Mouse (Mus musculus): Measurements from ENCODE around the gene Atl3. TPM values are rescaled to one million over a fixed set of nuclear protein-coding genes. Genes with fewer than 3 reads are reported as not detected.
"Not testable (repeated sequence)": the region's sequence is repeated elsewhere in the genome, so short reads cannot be mapped to it uniquely, and the experiment has no call there.

Atl3 gene
- total and polyA plus RNA-seq, 3 experiments: 10.5 to 74.2 (median 64.6) TPM

DNA sequence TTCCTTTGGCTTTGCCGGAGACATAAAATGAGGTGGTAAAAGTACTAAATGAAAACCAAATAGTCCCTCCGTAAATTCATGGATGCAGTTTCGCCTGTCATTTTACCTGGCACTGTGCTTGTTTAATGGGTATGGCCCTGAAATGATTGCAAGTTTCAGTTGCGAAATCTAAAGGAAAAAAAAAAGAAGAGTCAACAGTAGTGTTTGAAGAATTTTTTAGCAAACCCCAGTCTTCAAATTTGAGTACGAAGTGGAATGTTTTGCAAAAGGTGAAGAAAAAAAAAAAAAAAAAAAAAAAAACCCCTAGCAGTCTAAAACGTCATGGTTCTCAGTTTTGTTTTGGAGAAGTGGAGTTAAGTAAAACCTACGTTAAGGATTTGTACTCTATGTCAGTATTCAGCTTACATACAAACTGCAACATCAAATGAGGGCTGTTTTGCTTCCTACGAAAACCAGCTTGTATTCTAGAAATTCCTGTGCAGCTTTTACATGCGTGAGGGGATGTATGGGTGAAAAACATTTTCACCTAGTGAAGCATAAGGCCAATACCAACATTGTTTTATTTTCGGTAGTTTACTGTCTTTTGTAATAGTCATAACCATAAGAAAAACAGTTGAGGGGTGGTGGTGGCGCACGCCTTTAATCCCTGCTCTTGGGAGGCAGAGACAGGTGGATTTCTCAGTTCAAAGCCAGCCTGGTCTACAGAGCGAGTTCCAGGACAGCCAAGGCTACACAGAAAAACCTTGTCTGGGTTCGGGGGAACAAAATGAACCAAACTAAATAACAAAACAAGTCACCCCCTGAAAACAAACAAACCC lies 1.6 kb downstream of the Atl3 start:
- Histone ChIP-seq H3K4me3 (ENCODE audit: low read depth, low read length) (peak overlapping the region; percentile 78), H3K36me3 (replicated peaks) (peaks cover 17% of the 10 kb centered on the region), H3K27me3 (ENCODE audit: insufficient read depth, low read length) (no peaks in the 10 kb centered on the region), H3K9me3 (replicated peaks) (no peaks in the 10 kb centered on the region), H3K4me1 (ENCODE audit: insufficient read depth, low read depth, low read length) (peaks cover 15% of the 10 kb centered on the region)
- TF ChIP-seq GATA1 (IDR thresholded peaks at IDR 0.05; ENCODE audit: borderline replicate concordance, low read length) (no peak), CTCF (IDR thresholded peaks at IDR 0.05; ENCODE audit: low read depth, low read length) (no peak), GATA2 (IDR thresholded peaks at IDR 0.05; ENCODE audit: borderline replicate concordance, low read depth, low read length) (no peak), POLR2AphosphoS5 (IDR thresholded peaks at IDR 0.05; ENCODE audit: insufficient replicate concordance, low read depth, low read length) (no peak)
- DNase-seq (ENCODE audit: low spot score) (no peak), ATAC-seq (ENCODE audit: extremely low read depth, insufficient number of reproducible peaks, low FRiP score, poor library complexity, severe bottlenecking) (no peak)

DNA sequence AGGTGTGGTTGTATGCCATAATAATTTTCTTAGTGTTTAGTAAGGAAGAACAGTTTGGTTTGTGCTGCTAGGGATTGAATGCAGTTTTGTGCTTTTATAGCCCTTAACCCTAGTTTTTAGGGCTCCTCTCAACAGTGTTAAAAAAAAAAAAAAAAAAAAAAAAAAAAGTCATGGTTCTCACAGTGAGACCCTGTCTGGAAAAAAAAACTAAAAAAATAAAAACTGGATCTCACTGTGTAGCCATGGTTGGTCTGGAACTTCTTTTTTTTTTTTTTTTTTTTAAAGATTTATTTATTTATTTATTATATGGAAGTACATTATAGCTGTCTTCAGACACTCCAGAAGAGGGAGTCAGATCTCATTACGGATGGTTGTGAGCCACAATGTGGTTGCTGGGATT lies 2.2 kb downstream of the Atl3 start:
- not testable (repeated sequence) for H3K27me3 ChIP-seq (ENCODE audit: insufficient read depth, low read length); H3K9me3 ChIP-seq (replicated peaks); ATAC-seq (ENCODE audit: extremely low read depth, insufficient number of reproducible peaks, low FRiP score, poor library complexity, severe bottlenecking); DNase-seq (ENCODE audit: low spot score)
- peaks cover 15% of the 10 kb centered on the region for H3K4me1 ChIP-seq (ENCODE audit: insufficient read depth, low read depth, low read length)
- H3K4me3 ChIP-seq (ENCODE audit: low read depth, low read length): peak overlapping the region; percentile 78; the same call in 1 of the 2 replicates
- H3K36me3 ChIP-seq (replicated peaks): peaks cover 19% of the 10 kb centered on the region

DNA sequence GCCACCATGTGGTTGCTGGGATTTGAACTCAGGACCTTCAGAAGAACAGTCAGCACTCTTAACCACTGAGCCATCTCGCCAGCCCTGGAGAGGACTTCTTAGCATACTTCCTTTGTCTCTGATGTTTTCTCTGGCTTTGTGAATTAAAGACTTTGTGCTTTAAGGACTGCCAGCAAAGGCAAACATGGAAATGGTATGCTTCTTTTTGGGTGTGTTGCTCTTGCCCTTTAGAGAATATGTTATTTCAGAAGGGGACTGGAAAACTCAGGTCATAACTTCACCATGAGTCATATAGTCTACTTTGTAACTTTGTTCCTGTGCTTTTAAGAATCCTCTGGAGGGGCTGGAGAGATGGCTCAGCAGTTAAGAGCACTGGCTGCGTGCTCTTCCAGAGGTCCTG lies 5.0 kb downstream of the Atl3 start:
- no peak for ATAC-seq (ENCODE audit: extremely low read depth, insufficient number of reproducible peaks, low FRiP score, poor library complexity, severe bottlenecking)
- no peak for TF ChIP-seq GATA1 (IDR thresholded peaks at IDR 0.05; ENCODE audit: borderline replicate concordance, low read length)
- TF ChIP-seq POLR2AphosphoS5 (IDR thresholded peaks at IDR 0.05; ENCODE audit: insufficient replicate concordance, low read depth, low read length): no peak
- no peak for TF ChIP-seq CTCF (IDR thresholded peaks at IDR 0.05; ENCODE audit: low read depth, low read length)
- TF ChIP-seq GATA2 (IDR thresholded peaks at IDR 0.05; ENCODE audit: borderline replicate concordance, low read depth, low read length): no peak
- no peak for TF ChIP-seq TAL1 (conservative IDR thresholded peaks at IDR 0.05; ENCODE audit: low read depth, low read length)

DNA sequence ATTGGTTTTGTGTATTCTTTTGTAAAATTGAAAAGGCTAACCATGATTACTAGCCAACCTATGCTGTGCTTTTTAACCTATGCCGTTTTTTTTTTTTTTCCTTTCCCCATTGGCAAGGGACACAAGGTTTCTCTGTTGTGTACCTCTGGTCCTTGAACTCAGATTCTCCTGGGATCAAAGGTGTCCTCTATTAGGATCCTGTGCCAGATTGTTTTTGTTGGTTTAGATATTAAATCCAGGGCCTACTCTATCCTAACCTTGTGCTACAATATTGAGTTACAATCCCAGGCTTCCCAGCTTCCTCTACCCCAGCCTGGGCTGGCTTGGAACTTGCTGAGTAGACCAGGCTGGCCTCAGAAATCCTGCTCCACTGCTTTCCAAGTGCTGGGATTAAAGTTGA lies 6.9 kb downstream of the Atl3 start:
- no peak overlapping the region for H3K4me3 ChIP-seq (ENCODE audit: low read depth, low read length)
- H3K4me1 ChIP-seq (ENCODE audit: insufficient read depth, low read depth, low read length): no peaks in the 10 kb centered on the region; the same call in 1 of the 2 replicates

More for the DNA sequence above, 5.0 kb downstream of the Atl3 start:
- Histone ChIP-seq H3K36me3 (replicated peaks) (peaks cover 16% of the 10 kb centered on the region), H3K9me3 (replicated peaks) (no peaks in the 10 kb centered on the region), H3K27me3 (ENCODE audit: insufficient read depth, low read length) (no peaks in the 10 kb centered on the region), H3K4me3 (ENCODE audit: low read depth, low read length) (no peak overlapping the region), H3K4me1 (ENCODE audit: insufficient read depth, low read depth, low read length) (peaks cover 6% of the 10 kb centered on the region)
- DNase-seq (ENCODE audit: low spot score): no peak

DNA sequence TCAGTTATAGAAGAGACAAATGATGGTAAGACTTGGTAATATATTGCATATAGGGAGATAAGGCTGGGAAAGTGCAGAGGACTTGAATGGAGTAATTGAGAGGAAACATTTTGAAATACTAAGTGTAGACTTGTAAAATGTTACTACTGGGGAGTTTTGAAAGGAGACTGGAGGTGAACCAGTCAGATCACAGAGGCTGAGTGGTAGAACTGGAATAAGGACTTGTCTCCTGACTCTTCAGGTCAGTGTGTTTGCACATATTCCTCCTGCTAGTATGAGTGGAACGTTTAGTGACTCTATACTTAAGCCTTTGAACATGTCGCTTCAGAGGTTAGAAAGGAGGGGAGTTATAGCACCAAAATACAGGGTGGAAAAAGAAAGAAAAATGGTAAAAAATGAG lies 8.6 kb downstream of the Atl3 start:
- Histone ChIP-seq H3K4me1 (ENCODE audit: insufficient read depth, low read depth, low read length) (no peaks in the 10 kb centered on the region; the same call in 1 of the 2 replicates), H3K4me3 (ENCODE audit: low read depth, low read length) (no peak overlapping the region), H3K36me3 (replicated peaks) (peaks cover 25% of the 10 kb centered on the region), H3K9me3 (replicated peaks) (no peaks in the 10 kb centered on the region), H3K27me3 (ENCODE audit: insufficient read depth, low read length) (no peaks in the 10 kb centered on the region)
- no peak for TF ChIP-seq CTCF (IDR thresholded peaks at IDR 0.05; ENCODE audit: low read depth, low read length)
- no peak for TF ChIP-seq TAL1 (conservative IDR thresholded peaks at IDR 0.05; ENCODE audit: low read depth, low read length)
- no peak for TF ChIP-seq GATA1 (IDR thresholded peaks at IDR 0.05; ENCODE audit: borderline replicate concordance, low read length)
- TF ChIP-seq GATA2 (IDR thresholded peaks at IDR 0.05; ENCODE audit: borderline replicate concordance, low read depth, low read length): no peak
- no peak for TF ChIP-seq POLR2AphosphoS5 (IDR thresholded peaks at IDR 0.05; ENCODE audit: insufficient replicate concordance, low read depth, low read length)
- DNase-seq (ENCODE audit: low spot score): no peak
- ATAC-seq (ENCODE audit: extremely low read depth, insufficient number of reproducible peaks, low FRiP score, poor library complexity, severe bottlenecking): no peak

More for the DNA sequence above, 6.9 kb downstream of the Atl3 start:
- no peak for DNase-seq (ENCODE audit: low spot score)
- peaks cover 20% of the 10 kb centered on the region for H3K36me3 ChIP-seq (replicated peaks)
- H3K9me3 ChIP-seq (replicated peaks): no peaks in the 10 kb centered on the region
- no peak for TF ChIP-seq GATA2 (IDR thresholded peaks at IDR 0.05; ENCODE audit: borderline replicate concordance, low read depth, low read length)
- TF ChIP-seq GATA1 (IDR thresholded peaks at IDR 0.05; ENCODE audit: borderline replicate concordance, low read length): no peak
- no peak for TF ChIP-seq CTCF (IDR thresholded peaks at IDR 0.05; ENCODE audit: low read depth, low read length)
- TF ChIP-seq POLR2AphosphoS5 (IDR thresholded peaks at IDR 0.05; ENCODE audit: insufficient replicate concordance, low read depth, low read length): no peak
- TF ChIP-seq TAL1 (conservative IDR thresholded peaks at IDR 0.05; ENCODE audit: low read depth, low read length): no peak
- no peaks in the 10 kb centered on the region for H3K27me3 ChIP-seq (ENCODE audit: insufficient read depth, low read length)
- no peak for ATAC-seq (ENCODE audit: extremely low read depth, insufficient number of reproducible peaks, low FRiP score, poor library complexity, severe bottlenecking)

DNA sequence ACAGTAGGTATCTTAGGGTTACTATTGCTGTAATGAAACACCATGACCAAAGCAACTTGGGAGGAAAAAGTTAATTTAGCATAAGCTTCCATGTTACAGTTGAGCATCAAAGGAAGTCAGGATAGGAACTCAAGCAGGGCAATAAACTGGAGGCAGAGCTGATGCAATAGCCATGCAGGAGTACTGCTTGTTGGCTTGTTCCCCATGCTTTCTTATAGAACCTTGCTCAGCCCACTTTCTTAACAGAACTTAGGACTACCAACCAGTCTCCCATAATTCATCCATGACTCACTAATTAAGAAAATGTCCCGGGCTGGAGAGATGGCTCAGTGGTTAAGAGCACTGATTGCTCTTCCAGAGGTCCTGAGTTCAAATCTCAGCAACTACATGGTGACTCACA lies 12.5 kb downstream of the Atl3 start:
- Histone ChIP-seq H3K9me3 (replicated peaks) (no peaks in the 10 kb centered on the region), H3K36me3 (replicated peaks) (peaks cover 42% of the 10 kb centered on the region), H3K27me3 (ENCODE audit: insufficient read depth, low read length) (no peaks in the 10 kb centered on the region), H3K4me1 (ENCODE audit: insufficient read depth, low read depth, low read length) (peaks cover 3% of the 10 kb centered on the region; the same call in 1 of the 2 replicates), H3K4me3 (ENCODE audit: low read depth, low read length) (no peak overlapping the region)
- ATAC-seq (ENCODE audit: extremely low read depth, insufficient number of reproducible peaks, low FRiP score, poor library complexity, severe bottlenecking): no peak
- TF ChIP-seq GATA2 (IDR thresholded peaks at IDR 0.05; ENCODE audit: borderline replicate concordance, low read depth, low read length) (no peak), TAL1 (conservative IDR thresholded peaks at IDR 0.05; ENCODE audit: low read depth, low read length) (no peak), CTCF (IDR thresholded peaks at IDR 0.05; ENCODE audit: low read depth, low read length) (no peak), GATA1 (IDR thresholded peaks at IDR 0.05; ENCODE audit: borderline replicate concordance, low read length) (no peak), POLR2AphosphoS5 (IDR thresholded peaks at IDR 0.05; ENCODE audit: insufficient replicate concordance, low read depth, low read length) (no peak)
- DNase-seq (ENCODE audit: low spot score): no peak

Data from G1E (cell line).